Mouse (Mus musculus) hindbrain, embryonic 10.5 days (tissue): Measurements from ENCODE around the gene Angptl7. TPM values are rescaled to one million over a fixed set of nuclear protein-coding genes. Genes with fewer than 3 reads are reported as not detected.

Source experiments
- DNase-seq: peaks from one replicate; pipeline ENCODE4 v3.0.0-alpha.2; 2017; ENCODE audit warnings: low spot score
- H3K27ac ChIP-seq: fragments of 300-500 bp; sonication (generic); 2 replicates; pipeline ENCODE4 v1.5.1; 2016; ENCODE audit warnings: mild to moderate bottlenecking, moderate library complexity
- H3K27me3 ChIP-seq: fragments of 300-500 bp; sonication (generic); 2 replicates; pipeline ENCODE4 v1.6.1; 2016; ENCODE audit warnings: mild to moderate bottlenecking; ENCODE audit not compliant: poor library complexity, insufficient read depth, severe bottlenecking
- H3K36me3 ChIP-seq: fragments of 300-500 bp; sonication (generic); 2 replicates; pipeline ENCODE4 v1.6.1; 2016; ENCODE audit warnings: mild to moderate bottlenecking, moderate library complexity
- H3K4me1 ChIP-seq: fragments of 300-500 bp; sonication (generic); replicated peaks from 2 replicates; pipeline ENCODE4 v1.6.1; 2016; ENCODE audit warnings: mild to moderate bottlenecking
- H3K4me3 ChIP-seq: fragments of 300-500 bp; sonication (generic); 2 replicates; pipeline ENCODE4 v1.5.1; 2016; ENCODE audit warnings: mild to moderate bottlenecking, moderate library complexity
- H3K9me3 ChIP-seq: fragments of 300-500 bp; sonication (generic); 2 replicates; pipeline ENCODE4 v1.6.1; 2016; ENCODE audit warnings: mild to moderate bottlenecking, moderate library complexity
- WGBS: fragments of 180-500 bp; shearing (Covaris S2); methylation state at CpG from one replicate; pipeline ENCODE4 v1.1.7; 2016; 5-methylcytosine and 5-hydroxymethylcytosine counted together
- polyA plus RNA-seq: library from polyadenylated mRNA; unstranded; fragments of >200 nt; fragmentation: Nextera tagmentation; extraction: Ambion mirVana; gene quantifications from 2 replicates; pipeline ENCODE4 v1.2.1, GENCODE M21; 2016

Angptl7 gene
- 0.29 and 0.31 TPM in 2 replicates for polyA plus RNA-seq

DNA sequence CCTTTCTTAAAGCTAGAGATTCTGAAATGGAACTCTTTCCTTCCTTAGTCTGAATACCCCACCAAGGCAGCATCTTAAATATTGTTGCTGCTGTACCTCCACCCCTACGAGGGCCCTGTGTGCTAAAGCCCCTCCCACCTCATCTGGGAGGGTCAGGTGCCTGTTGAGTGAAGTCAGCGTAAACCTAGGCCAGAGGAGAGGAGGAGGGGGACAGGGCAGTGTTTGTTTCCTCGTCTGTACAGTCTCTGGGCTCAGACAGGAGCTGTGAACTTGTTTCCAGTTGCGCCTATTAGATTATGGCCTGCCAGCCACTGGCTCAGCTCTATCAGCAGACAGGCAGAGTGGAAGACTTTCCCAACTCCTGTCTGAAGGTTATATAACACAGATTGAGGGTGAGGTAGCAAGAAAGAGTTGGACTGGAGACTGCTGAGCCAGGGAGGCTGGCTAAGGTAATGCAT, at the start of gene Angptl7:
Angptl7 (minus strand) TSS at position 51 of the 458 bp plus-strand sequence.
- WGBS, result 73% methylated on average over 4 of the region's 4 CpGs
- no peak within 1 kb of the TSS for H3K4me3 ChIP-seq
- H3K4me1 ChIP-seq, result no peaks in the 10 kb centered on the region
- DNase-seq, result no peak
- no peak within 1 kb of the TSS for H3K27ac ChIP-seq
- no peaks in the 10 kb centered on the region for H3K27me3 ChIP-seq
- H3K9me3 ChIP-seq, result no peaks in the 10 kb centered on the region
- H3K36me3 ChIP-seq, result peaks cover 97% of the 10 kb centered on the region

DNA sequence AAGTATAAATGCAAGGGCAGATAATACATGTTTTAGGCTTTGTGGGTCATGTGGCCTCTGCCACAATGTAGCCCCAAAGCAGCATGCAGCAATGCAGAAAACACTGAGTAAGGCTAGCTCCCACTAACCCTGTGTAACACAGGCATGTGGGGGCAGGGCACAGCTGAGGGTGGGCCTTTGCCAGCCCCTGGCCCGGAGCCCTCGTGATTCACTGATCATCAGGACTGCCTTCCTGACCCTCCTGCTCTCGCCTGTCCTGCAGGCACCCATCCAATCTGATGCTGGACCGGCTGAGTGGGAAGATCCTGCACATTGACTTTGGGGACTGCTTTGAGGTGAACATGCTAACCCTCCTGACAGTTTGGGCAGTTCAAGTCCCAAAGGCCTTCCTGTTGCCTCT, 48.8 kb upstream of the Angptl7 start:
- WGBS, result 91% methylated on average over 4 of the region's 4 CpGs
- Histone ChIP-seq H3K36me3 (peaks cover 99% of the 10 kb centered on the region), H3K4me3 (no peak overlapping the region), H3K9me3 (no peaks in the 10 kb centered on the region), H3K27ac (no peak overlapping the region), H3K27me3 (no peaks in the 10 kb centered on the region), H3K4me1 (no peaks in the 10 kb centered on the region)
- DNase-seq, result no peak

DNA sequence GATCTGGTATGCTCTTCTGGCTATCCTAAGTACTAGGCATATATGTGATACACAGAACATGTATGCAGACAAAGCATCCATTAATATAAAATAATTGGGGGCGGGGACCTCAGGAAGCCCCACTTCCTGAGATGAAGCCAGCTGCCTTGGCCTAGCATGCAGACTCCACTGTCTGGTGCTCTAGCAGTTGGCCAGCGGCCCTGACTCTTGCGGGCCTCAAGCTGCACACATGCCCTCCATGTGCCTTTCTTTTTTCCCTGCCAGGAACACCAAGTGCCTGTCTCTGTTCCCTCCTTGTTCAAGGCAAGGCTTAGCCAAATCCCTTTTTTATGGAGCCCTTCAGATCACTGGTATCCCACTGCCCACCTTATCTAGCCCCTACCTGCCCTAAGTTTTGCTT, 35.6 kb upstream of the Angptl7 start:
- WGBS, result 97% methylated on average over 3 of the region's 3 CpGs
- DNase-seq, result no peak

DNA sequence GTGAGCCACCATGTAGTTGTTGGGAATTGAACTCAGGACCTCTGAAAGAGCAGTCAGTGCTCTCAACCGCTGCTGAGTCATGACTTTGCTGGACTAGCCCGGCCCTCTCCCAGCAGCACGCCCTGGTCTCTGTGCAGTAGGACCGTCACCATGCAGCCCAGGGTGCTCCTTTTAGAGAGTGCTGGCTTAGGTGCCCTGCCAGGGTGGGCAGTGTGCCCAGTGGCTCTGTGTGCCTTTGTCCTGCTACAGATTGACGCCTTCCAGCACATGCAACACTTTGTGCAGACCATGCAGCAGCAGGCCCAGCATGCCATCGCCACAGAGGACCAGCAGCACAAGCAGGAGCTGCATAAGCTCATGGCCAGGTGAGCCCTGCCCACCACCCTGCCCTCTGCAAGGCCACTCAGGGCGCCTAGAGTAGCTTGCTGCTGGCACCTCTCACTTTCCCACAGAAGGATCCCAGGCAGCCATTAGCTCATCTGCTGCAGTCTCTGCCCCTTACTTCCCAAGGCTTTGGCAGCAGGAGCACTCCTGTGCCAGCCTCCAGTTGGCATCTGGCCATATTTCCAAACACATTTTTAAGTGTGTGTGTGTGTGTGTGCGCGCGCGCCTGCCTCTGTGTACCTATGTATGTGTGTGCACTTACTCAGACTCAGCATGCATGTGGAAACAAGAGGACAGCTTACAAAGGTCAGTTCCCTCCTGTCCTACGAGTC, 33.5 kb upstream of the Angptl7 start:
- H3K27ac ChIP-seq, result no peak overlapping the region
- no peaks in the 10 kb centered on the region for H3K9me3 ChIP-seq
- no peak for DNase-seq
- H3K4me3 ChIP-seq, result no peak overlapping the region
- peaks cover 98% of the 10 kb centered on the region for H3K36me3 ChIP-seq
- no peaks in the 10 kb centered on the region for H3K27me3 ChIP-seq
- H3K4me1 ChIP-seq, result no peaks in the 10 kb centered on the region
- WGBS, result 92% methylated on average over 12 of the region's 12 CpGs

More for the DNA sequence above, 35.6 kb upstream of the Angptl7 start:
- no peaks in the 10 kb centered on the region for H3K9me3 ChIP-seq
- H3K36me3 ChIP-seq, result peaks cover 100% of the 10 kb centered on the region
- no peaks in the 10 kb centered on the region for H3K27me3 ChIP-seq
- no peak overlapping the region for H3K4me3 ChIP-seq
- no peak overlapping the region for H3K27ac ChIP-seq
- H3K4me1 ChIP-seq, result no peaks in the 10 kb centered on the region

DNA sequence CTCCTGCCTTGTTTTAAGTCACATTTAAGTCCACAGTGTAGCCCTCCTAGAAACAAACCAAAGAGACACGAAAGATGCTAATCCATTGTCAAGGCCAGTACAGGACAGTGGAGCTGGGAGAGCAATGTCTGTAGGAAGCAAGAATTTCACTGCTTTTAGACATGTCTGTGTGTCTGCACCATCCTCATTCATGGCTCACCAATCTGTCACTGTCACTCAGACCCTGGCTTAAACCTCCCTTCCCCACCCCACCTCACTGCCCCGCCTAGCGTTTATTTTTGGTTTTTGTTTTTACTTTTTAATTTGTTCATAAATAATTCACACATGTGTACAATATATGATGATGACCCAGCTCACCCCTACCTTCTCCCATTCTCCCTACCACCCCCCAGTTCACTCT, 32.3 kb upstream of the Angptl7 start:
- Histone ChIP-seq H3K4me3 (no peak overlapping the region), H3K27me3 (no peaks in the 10 kb centered on the region), H3K4me1 (no peaks in the 10 kb centered on the region), H3K27ac (no peak overlapping the region), H3K36me3 (peaks cover 96% of the 10 kb centered on the region), H3K9me3 (no peaks in the 10 kb centered on the region)
- WGBS, result 95% methylated on average over 3 of the region's 3 CpGs
- no peak for DNase-seq

DNA sequence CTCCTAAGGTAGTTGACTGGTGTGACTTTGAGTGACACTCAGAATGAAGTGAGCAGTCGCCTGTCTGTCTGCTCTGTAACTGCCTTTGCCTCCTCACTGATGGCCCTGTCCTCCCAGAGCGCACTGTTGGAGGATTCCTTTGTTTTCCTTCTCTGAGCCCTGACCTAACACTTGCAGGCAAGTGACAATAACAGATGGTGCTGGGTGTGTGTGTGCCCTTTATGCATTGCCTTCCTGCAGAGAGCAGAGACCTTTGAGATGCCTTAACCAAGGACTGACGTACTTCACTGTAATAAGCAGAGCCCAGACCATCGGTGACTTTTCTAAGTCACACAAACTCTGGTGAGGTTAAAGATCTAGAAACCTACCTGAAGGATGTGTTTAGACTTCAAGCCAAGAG, 31.1 kb upstream of the Angptl7 start:
- 67% methylated on average over 4 of the region's 4 CpGs for WGBS
- no peaks in the 10 kb centered on the region for H3K9me3 ChIP-seq
- peaks cover 96% of the 10 kb centered on the region for H3K36me3 ChIP-seq
- DNase-seq, result no peak
- H3K4me1 ChIP-seq, result no peaks in the 10 kb centered on the region
- H3K27me3 ChIP-seq, result no peaks in the 10 kb centered on the region
- H3K27ac ChIP-seq, result no peak overlapping the region
- no peak overlapping the region for H3K4me3 ChIP-seq

DNA sequence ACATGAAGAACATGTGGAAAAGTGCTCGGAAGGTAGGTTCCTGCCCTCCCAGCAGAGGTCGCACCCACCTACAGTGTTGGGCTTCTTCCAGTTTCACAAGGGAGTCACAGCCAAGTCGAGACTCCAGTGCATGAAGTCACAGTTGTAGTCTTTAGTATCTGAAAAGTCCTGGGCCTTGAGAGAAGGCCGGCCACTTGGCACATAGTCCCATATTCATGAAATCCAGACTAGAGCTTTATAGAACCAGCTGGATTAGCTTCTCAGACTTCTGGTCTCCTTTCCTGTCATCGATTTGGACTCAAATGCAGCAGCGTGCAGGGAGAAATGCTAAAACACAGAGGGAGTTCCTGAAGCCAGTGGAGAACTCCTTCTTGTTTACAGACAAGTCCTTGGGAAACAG, 30.5 kb upstream of the Angptl7 start:
- H3K36me3 ChIP-seq, result peaks cover 96% of the 10 kb centered on the region
- no peaks in the 10 kb centered on the region for H3K27me3 ChIP-seq
- 93% methylated on average over 6 of the region's 6 CpGs for WGBS
- H3K4me3 ChIP-seq, result no peak overlapping the region
- no peak for DNase-seq
- no peaks in the 10 kb centered on the region for H3K9me3 ChIP-seq
- no peak overlapping the region for H3K27ac ChIP-seq
- no peaks in the 10 kb centered on the region for H3K4me1 ChIP-seq

DNA sequence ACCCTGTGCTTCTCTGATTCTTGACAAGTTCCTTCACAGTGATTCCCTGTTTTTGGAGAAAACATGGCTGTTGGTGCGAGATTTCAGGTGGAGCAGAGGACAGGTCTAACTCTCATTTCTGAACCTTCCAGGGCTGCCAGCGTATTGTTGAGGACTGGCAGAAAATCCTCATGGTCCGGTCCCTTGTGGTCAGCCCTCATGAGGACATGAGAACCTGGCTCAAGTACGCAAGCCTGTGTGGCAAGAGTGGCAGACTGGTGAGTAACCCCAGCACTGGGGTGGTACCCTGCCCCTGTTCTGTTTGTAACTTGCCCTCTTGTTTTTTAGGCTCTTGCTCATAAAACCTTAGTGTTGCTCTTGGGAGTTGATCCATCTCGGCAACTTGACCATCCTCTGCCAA, 30.1 kb upstream of the Angptl7 start:
- no peak for DNase-seq
- Histone ChIP-seq H3K36me3 (peaks cover 96% of the 10 kb centered on the region), H3K9me3 (no peaks in the 10 kb centered on the region), H3K4me3 (no peak overlapping the region), H3K27ac (no peak overlapping the region), H3K4me1 (no peaks in the 10 kb centered on the region), H3K27me3 (no peaks in the 10 kb centered on the region)
- WGBS, result 97% methylated on average over 5 of the region's 5 CpGs

DNA sequence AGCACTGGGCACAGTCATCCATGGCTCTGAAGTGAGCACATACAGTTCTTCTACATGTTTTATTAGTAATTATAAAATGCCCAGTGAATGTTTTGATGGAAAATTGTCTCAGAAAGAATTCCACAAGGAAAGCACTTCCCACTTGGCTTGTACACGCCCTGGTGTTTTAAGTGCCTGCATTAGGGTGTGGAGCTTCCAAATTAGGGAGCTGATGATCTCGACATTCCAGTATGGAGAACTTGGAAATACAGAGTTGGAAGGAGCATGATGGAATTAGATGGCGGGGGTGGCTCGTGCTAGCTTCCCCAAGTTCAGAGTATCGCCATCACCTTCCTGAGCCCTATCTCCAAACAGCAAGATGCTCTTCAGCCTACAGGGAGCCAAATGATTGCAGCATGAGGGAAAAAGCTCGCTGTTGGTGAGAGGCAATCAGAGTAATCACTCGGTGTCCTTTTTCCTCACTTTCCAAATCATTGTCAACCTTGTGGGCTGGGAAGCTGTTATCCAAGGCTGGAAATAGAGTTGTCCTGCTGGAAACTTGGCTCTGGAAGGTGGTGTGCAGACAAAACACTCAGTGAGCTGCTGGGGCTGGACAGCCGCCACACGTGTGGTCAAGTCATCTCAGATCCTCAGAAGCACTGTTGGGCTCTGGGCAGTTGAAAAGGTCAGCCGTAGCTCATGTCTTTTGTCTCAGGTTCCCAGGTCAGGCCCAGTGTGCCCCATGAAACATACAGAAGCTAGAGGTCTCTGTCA, 27.1 kb upstream of the Angptl7 start:
- no peak overlapping the region for H3K4me3 ChIP-seq
- no peak for DNase-seq
- no peaks in the 10 kb centered on the region for H3K27me3 ChIP-seq
- H3K36me3 ChIP-seq, result peaks cover 96% of the 10 kb centered on the region
- H3K4me1 ChIP-seq, result no peaks in the 10 kb centered on the region
- H3K9me3 ChIP-seq, result no peaks in the 10 kb centered on the region
- no peak overlapping the region for H3K27ac ChIP-seq
- 91% methylated on average over 10 of the region's 10 CpGs for WGBS

DNA sequence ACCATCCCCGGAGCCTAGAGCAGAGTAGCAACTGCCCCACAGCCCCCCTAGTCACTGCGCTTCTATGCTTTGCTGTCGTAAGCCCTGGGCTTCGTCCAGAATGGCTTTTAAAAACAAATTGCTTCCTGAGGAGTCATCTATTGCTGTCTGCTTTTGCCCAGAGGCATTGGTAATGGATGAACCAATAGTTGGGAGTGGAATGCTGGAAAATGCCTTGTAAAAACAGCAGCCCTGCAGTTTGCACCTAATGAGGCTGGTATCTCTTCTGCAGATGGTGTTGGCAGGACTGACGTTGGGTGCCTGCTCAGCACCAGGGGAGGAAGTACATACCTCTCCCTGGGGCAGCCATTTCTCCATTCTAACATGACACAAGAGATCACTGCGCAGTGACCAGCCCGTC, 23.3 kb upstream of the Angptl7 start:
- no peak overlapping the region for H3K27ac ChIP-seq
- H3K9me3 ChIP-seq, result no peaks in the 10 kb centered on the region
- DNase-seq, result no peak
- no peaks in the 10 kb centered on the region for H3K27me3 ChIP-seq
- no peak overlapping the region for H3K4me3 ChIP-seq
- H3K4me1 ChIP-seq, result peaks cover 3% of the 10 kb centered on the region
- 85% methylated on average over 7 of the region's 7 CpGs for WGBS
- peaks cover 96% of the 10 kb centered on the region for H3K36me3 ChIP-seq

DNA sequence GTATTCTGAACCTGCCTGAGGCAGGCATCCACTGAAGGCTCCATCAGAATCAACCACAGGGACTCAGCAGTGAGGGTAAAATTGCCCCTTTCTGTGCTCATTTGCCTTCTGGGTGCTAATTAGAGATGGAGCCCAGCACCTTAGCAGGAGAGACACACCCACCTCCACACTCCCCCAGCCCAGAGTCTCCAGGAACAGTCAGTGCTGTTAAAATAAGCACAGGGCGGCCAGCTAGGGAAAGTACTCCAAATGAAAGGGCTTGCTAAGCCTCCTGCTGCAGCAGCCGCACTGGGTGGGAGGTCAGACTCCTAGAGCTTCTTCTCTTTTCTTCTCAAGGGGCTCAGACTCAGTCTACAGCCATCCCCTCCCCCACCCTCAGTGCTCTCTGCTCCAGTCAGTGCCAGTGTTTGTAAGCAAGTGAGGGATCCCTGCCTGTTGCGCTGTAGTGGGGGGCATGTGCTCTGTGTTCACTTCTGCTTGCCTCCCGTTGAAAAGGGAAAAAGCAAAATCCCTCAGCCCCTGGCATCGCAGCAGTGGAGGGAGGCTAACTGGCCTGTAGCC, 18.1 kb upstream of the Angptl7 start:
- 20% methylated on average over 5 of the region's 5 CpGs for WGBS
- Histone ChIP-seq H3K9me3 (no peaks in the 10 kb centered on the region), H3K4me1 (peaks cover 14% of the 10 kb centered on the region), H3K27me3 (no peaks in the 10 kb centered on the region), H3K27ac (peak overlapping the region; percentile 57), H3K4me3 (no peak overlapping the region), H3K36me3 (peaks cover 94% of the 10 kb centered on the region)
- peak; percentile 6 for DNase-seq

DNA sequence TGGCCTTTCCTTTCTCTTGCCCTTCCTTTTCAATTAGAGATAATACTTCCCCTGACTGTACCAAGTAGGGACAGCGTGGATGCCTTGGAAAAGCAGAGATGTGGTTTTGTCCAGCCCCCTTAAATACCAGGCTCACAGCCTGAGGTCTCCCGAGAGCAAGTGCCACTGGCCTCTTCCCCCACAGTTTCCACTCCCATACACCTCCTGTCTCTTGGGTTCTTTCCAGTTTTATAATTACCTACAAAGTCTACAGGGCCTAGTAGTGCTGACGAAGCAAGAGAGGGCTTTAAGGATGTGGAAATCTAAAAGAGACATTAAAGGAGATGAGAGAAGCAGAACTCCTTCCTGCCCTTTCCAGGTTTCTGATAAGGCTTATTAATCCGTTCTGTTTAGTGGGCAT, 17.5 kb upstream of the Angptl7 start:
- H3K9me3 ChIP-seq, result no peaks in the 10 kb centered on the region
- H3K4me3 ChIP-seq, result no peak overlapping the region
- WGBS, result 65% methylated on average over 4 of the region's 4 CpGs
- H3K4me1 ChIP-seq, result peaks cover 14% of the 10 kb centered on the region
- H3K36me3 ChIP-seq, result peaks cover 94% of the 10 kb centered on the region
- H3K27ac ChIP-seq, result peak overlapping the region; percentile 57; the same call in 1 of the 2 replicates
- no peaks in the 10 kb centered on the region for H3K27me3 ChIP-seq
- no peak for DNase-seq

DNA sequence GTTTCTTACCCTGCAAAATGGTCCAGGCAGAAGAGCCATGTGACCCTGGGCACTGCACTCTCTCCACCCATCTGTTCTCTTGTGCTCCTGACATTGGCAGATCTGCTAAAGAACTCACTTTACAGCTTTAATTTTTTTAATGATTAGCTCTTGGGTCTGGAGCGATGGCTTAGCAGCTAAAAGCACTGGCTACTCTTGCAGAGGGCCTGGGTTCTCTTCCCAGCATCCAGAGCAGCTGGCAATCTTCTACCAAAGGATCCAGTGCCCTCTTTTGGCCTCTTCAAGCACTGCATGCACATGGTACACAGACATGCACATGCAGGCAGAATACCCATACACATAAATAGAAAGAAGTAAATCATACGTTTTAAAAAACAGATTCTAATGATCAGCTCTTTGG, 15.1 kb upstream of the Angptl7 start:
- peaks cover 95% of the 10 kb centered on the region for H3K36me3 ChIP-seq
- WGBS, result 90% methylated on average over 2 of the region's 2 CpGs
- no peaks in the 10 kb centered on the region for H3K27me3 ChIP-seq
- DNase-seq, result no peak
- no peaks in the 10 kb centered on the region for H3K9me3 ChIP-seq
- no peak overlapping the region for H3K27ac ChIP-seq
- H3K4me3 ChIP-seq, result no peak overlapping the region
- H3K4me1 ChIP-seq, result peaks cover 17% of the 10 kb centered on the region
